Mouse (Mus musculus) midbrain, embryonic 10.5 days (tissue): Measurements from ENCODE around the gene Avpr2. TPM values are rescaled to one million over a fixed set of nuclear protein-coding genes. Genes with fewer than 3 reads are reported as not detected.

Experiments used
- DNase-seq: peaks from one replicate; pipeline ENCODE4 v3.0.0-alpha.2; 2017; ENCODE audit warnings: low spot score
- H3K27ac ChIP-seq: fragments of 300-500 bp; sonication (generic); replicated peaks from 2 replicates; pipeline ENCODE4 v1.5.1; 2016; ENCODE audit warnings: mild to moderate bottlenecking
- H3K27me3 ChIP-seq: fragments of 300-500 bp; sonication (generic); 2 replicates; pipeline ENCODE4 v1.6.1; 2016; ENCODE audit warnings: low read depth, mild to moderate bottlenecking; ENCODE audit not compliant: poor library complexity, severe bottlenecking
- H3K36me3 ChIP-seq: fragments of 300-500 bp; sonication (generic); 2 replicates; pipeline ENCODE4 v1.6.1; 2016; ENCODE audit warnings: mild to moderate bottlenecking, moderate library complexity
- H3K4me1 ChIP-seq: fragments of 300-500 bp; sonication (generic); 2 replicates; pipeline ENCODE4 v1.6.1; 2016
- H3K4me3 ChIP-seq: fragments of 300-500 bp; sonication (generic); 2 replicates; pipeline ENCODE4 v1.5.1; 2016; ENCODE audit warnings: mild to moderate bottlenecking, moderate library complexity
- H3K9me3 ChIP-seq: fragments of 300-500 bp; sonication (generic); replicated peaks from 2 replicates; pipeline ENCODE4 v1.6.1; 2016; ENCODE audit warnings: mild to moderate bottlenecking
- WGBS: fragments of 180-500 bp; shearing (Covaris S2); methylation state at CpG from one replicate; pipeline ENCODE4 v1.1.7; 2016; 5-methylcytosine and 5-hydroxymethylcytosine counted together
- polyA plus RNA-seq: library from polyadenylated mRNA; unstranded; fragments of >200 nt; fragmentation: Nextera tagmentation; extraction: Ambion mirVana; gene quantifications from 2 replicates; pipeline ENCODE4 v1.2.1, GENCODE M21; 2016

Gene Avpr2
- polyA plus RNA-seq, 1 experiment from 2014 or later, result 0.14 TPM

GRCm38 (mm10) chrX:73881463-73881862 is 10.4 kb upstream of the Avpr2 start:
- peak; percentile 34 for DNase-seq

GRCm38 (mm10) chrX:73892833-73893232 is 931 bp downstream of the Avpr2 start:
- Histone ChIP-seq H3K4me3 (no peak overlapping the region), H3K27ac (no peak overlapping the region)
- 87% methylated on average over 14 of the region's 14 CpGs for WGBS

More at GRCm38 (mm10) chrX:73881463-73881862, 10.4 kb upstream of the Avpr2 start:
- Histone ChIP-seq H3K27ac (peak overlapping the region; percentile 63; the same call in 1 of the 2 replicates), H3K27me3 (peaks cover 34% of the 10 kb centered on the region), H3K4me1 (peaks cover 17% of the 10 kb centered on the region), H3K36me3 (no peaks in the 10 kb centered on the region), H3K9me3 (no peaks in the 10 kb centered on the region), H3K4me3 (peak overlapping the region; percentile 56)
- 16% methylated on average over 6 of the region's 6 CpGs for WGBS

GRCm38 (mm10) chrX:73895719-73896118 is 3.8 kb downstream of the Avpr2 start, which contains the start of gene L1cam:
Gene L1cam (minus strand): TSS chrX:73896105.
- Histone ChIP-seq H3K27ac (no peak within 1 kb of the TSS), H3K4me1 (no peaks in the 10 kb centered on the region), H3K27me3 (no peaks in the 10 kb centered on the region; the same call in 1 of the 2 replicates), H3K9me3 (no peaks in the 10 kb centered on the region), H3K4me3 (no peak within 1 kb of the TSS), H3K36me3 (no peaks in the 10 kb centered on the region)
- DNase-seq, result peak; percentile 31
- WGBS, result 15% methylated on average over 2 of the region's 2 CpGs

More at GRCm38 (mm10) chrX:73892833-73893232, 931 bp downstream of the Avpr2 start:
- no peaks in the 10 kb centered on the region for H3K36me3 ChIP-seq
- no peak for DNase-seq
- no peaks in the 10 kb centered on the region; the same call in 1 of the 2 replicates for H3K27me3 ChIP-seq
- H3K4me1 ChIP-seq, result no peaks in the 10 kb centered on the region
- H3K9me3 ChIP-seq, result no peaks in the 10 kb centered on the region

DNA sequence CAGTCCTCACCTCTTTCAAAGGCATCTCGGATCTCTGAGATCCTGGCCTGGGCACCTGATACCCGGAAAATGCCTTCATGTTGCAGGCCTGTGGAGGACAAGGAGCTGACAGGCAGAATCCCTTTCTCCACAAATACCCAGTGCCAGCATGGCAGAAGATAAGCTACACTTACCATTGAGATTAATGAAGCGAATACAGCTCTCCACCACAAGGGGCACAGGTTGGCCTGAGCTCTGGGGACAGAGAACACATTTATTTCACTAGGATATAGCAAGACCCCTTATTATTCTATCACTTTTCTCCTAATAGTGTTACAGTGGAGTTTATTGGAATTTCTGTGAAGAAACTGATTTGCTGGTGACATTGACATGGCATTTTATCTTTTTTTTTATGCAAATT is 6.1 kb downstream of the Avpr2 start:
- no peaks in the 10 kb centered on the region for H3K4me1 ChIP-seq
- no peaks in the 10 kb centered on the region for H3K9me3 ChIP-seq
- WGBS, result 81% methylated on average over 3 of the region's 3 CpGs
- H3K36me3 ChIP-seq, result no peaks in the 10 kb centered on the region
- no peak for DNase-seq
- no peak overlapping the region for H3K4me3 ChIP-seq
- no peak overlapping the region for H3K27ac ChIP-seq
- no peaks in the 10 kb centered on the region; the same call in 1 of the 2 replicates for H3K27me3 ChIP-seq

GRCm38 (mm10) chrX:73910049-73910448 is 18.1 kb downstream of the Avpr2 start:
- DNase-seq, result no peak
- H3K4me1 ChIP-seq, result peaks cover 6% of the 10 kb centered on the region
- 83% methylated on average over 1 of the region's 1 CpGs for WGBS

GRCm38 (mm10) chrX:73910451-73910850 is 18.5 kb downstream of the Avpr2 start:
- Histone ChIP-seq H3K9me3 (no peaks in the 10 kb centered on the region), H3K27me3 (peaks cover 7% of the 10 kb centered on the region), H3K27ac (no peak overlapping the region), H3K4me1 (peaks cover 8% of the 10 kb centered on the region), H3K4me3 (no peak overlapping the region), H3K36me3 (no peaks in the 10 kb centered on the region)
- no peak for DNase-seq

More at GRCm38 (mm10) chrX:73910049-73910448, 18.1 kb downstream of the Avpr2 start:
- H3K27ac ChIP-seq, result no peak overlapping the region
- H3K27me3 ChIP-seq, result peaks cover 7% of the 10 kb centered on the region
- no peak overlapping the region for H3K4me3 ChIP-seq
- no peaks in the 10 kb centered on the region for H3K9me3 ChIP-seq
- H3K36me3 ChIP-seq, result no peaks in the 10 kb centered on the region

DNA sequence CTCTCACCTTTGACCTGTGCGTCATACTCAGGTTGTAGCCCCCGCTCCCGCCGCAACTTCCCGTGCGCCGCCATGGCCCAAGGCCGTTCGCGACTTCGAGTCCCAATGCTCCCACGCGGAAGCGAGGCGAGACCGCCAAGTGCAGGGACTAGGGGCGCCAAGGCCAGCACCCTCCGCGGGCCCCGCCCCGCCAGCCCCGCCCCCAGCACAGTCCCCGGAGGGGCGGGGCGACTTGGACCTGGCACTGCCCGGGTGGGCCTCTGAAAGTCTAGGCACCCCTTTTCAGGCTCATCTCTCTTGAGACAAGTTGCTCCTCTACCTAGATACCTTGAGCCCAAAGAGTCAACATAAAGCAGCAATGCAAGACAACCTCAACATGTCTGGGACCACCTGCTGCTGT is 19.3 kb downstream of the Avpr2 start:
- Histone ChIP-seq H3K27me3 (peaks cover 7% of the 10 kb centered on the region), H3K9me3 (no peaks in the 10 kb centered on the region), H3K36me3 (no peaks in the 10 kb centered on the region), H3K4me3 (peak overlapping the region; percentile 40), H3K27ac (no peak overlapping the region; the same call in 1 of the 2 replicates), H3K4me1 (peaks cover 10% of the 10 kb centered on the region)
- DNase-seq, result peak; percentile 16
- 10% methylated on average over 26 of the region's 26 CpGs for WGBS

DNA sequence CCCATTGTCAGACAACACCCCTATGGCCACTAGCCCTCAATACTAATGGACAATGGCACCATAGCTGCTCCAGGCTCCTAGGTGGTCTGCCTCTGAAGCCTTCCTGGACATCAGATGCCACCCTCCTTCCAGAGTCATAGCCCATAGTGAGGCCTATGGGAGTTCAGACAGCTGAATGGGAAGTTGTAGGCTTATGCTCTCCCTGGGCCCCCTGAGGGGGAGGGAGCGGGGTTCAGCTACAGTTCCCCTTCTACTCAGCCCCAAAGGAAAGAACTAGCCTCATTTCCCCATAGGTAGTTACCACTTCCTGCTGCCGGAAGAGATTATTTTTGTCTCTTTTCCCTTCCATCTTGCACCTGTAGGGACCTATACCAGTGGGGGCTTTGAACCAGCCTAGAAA is 19.7 kb downstream of the Avpr2 start:
- DNase-seq, result no peak
- Histone ChIP-seq H3K9me3 (no peaks in the 10 kb centered on the region), H3K27ac (no peak overlapping the region), H3K36me3 (peaks cover under 1% of the 10 kb centered on the region; the same call in 1 of the 2 replicates), H3K27me3 (peaks cover 7% of the 10 kb centered on the region), H3K4me3 (no peak overlapping the region), H3K4me1 (peaks cover 10% of the 10 kb centered on the region)
- 90% methylated on average over 2 of the region's 2 CpGs for WGBS

GRCm38 (mm10) chrX:73914827-73915703 is 23.2 kb downstream of the Avpr2 start:
- peak; percentile 89 for DNase-seq
- peak overlapping the region; percentile 73 for H3K27ac ChIP-seq
- H3K27me3 ChIP-seq, result peaks cover 7% of the 10 kb centered on the region
- H3K9me3 ChIP-seq, result no peaks in the 10 kb centered on the region
- peak overlapping the region; percentile 41 for H3K4me3 ChIP-seq
- peaks cover 10% of the 10 kb centered on the region for H3K4me1 ChIP-seq
- WGBS, result 31% methylated on average over 31 of the region's 31 CpGs
- peaks cover 35% of the 10 kb centered on the region for H3K36me3 ChIP-seq

GRCm38 (mm10) chrX:73916945-73917344 is 25.0 kb downstream of the Avpr2 start:
- 82% methylated on average over 8 of the region's 8 CpGs for WGBS
- DNase-seq, result no peak
- Histone ChIP-seq H3K4me1 (peaks cover 11% of the 10 kb centered on the region), H3K36me3 (peaks cover 36% of the 10 kb centered on the region), H3K4me3 (no peak overlapping the region), H3K27me3 (no peaks in the 10 kb centered on the region), H3K27ac (no peak overlapping the region), H3K9me3 (no peaks in the 10 kb centered on the region; the same call in 1 of the 2 replicates)

- Histone ChIP-seq H3K27me3 (no peaks in the 10 kb centered on the region), H3K36me3 (peaks cover 36% of the 10 kb centered on the region), H3K4me1 (peaks cover 11% of the 10 kb centered on the region), H3K4me3 (no peak overlapping the region), H3K9me3 (no peaks in the 10 kb centered on the region; the same call in 1 of the 2 replicates), H3K27ac (no peak overlapping the region)
- no peak for DNase-seq
- WGBS, result 86% methylated on average over 5 of the region's 5 CpGs
These were observed 26.7 kb downstream of the Avpr2 start for GRCm38 (mm10) chrX:73918631-73919030.

DNA sequence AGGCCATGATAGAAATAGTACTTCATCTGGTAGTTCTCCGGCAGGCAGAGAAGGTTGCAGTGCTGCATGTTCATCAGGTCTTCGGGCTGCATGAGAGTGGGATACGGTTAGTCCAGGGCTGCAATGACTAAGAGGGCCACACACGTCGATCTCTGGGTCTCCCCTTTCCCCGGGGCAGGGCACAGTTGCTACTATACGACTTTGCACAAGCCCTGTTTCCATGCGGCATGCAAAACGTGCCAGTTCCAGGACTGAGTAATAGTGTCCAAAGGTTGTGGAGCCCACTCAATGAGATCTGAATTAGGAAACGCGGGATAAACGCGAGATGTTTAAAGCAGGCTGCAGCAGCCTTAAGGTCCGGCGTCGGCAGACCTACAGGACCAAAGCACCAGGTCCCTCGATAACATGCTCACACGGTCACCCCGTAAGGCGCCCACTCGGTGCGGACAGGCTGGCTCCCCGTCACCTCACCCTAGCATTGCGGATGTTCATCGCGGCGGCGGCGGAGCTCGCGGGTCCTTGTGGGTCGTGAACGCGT is 29.5 kb downstream of the Avpr2 start:
- no peak for DNase-seq
- WGBS, result 16% methylated on average over 34 of the region's 34 CpGs

More for the DNA sequence above, 29.5 kb downstream of the Avpr2 start:
- H3K27ac ChIP-seq, result peak overlapping the region; percentile 88
- H3K27me3 ChIP-seq, result no peaks in the 10 kb centered on the region
- H3K9me3 ChIP-seq, result no peaks in the 10 kb centered on the region; the same call in 1 of the 2 replicates
- H3K36me3 ChIP-seq, result peaks cover 36% of the 10 kb centered on the region
- H3K4me1 ChIP-seq, result peaks cover 7% of the 10 kb centered on the region
- peak overlapping the region; percentile 66 for H3K4me3 ChIP-seq
